Mouse (Mus musculus) heart, embryonic 10.5 days (tissue): Measurements from ENCODE around the gene Mtch1. TPM values are rescaled to one million over a fixed set of nuclear protein-coding genes. Genes with fewer than 3 reads are reported as not detected.

ENCODE experiments used
- DNase-seq: peaks from one replicate; pipeline ENCODE4 v3.0.0-alpha.2; 2017; ENCODE audit warnings: low spot score
- H3K27ac ChIP-seq: fragments of 300-500 bp; sonication (generic); 2 replicates; pipeline ENCODE4 v1.5.1; 2016; ENCODE audit warnings: mild to moderate bottlenecking
- H3K27me3 ChIP-seq: fragments of 300-500 bp; sonication (generic); 2 replicates; pipeline ENCODE4 v1.6.1; 2016; ENCODE audit warnings: mild to moderate bottlenecking; ENCODE audit not compliant: poor library complexity, insufficient read depth, severe bottlenecking
- H3K36me3 ChIP-seq: fragments of 300-500 bp; sonication (generic); 2 replicates; pipeline ENCODE4 v1.6.1; 2016; ENCODE audit warnings: mild to moderate bottlenecking, moderate library complexity
- H3K4me1 ChIP-seq: fragments of 300-500 bp; sonication (generic); 2 replicates; pipeline ENCODE4 v1.6.1; 2016; ENCODE audit warnings: mild to moderate bottlenecking
- H3K4me3 ChIP-seq: fragments of 300-500 bp; sonication (generic); 2 replicates; pipeline ENCODE4 v1.5.1; 2016; ENCODE audit warnings: mild to moderate bottlenecking, moderate library complexity
- H3K9me3 ChIP-seq: fragments of 300-500 bp; sonication (generic); 2 replicates; pipeline ENCODE4 v1.6.1; 2016; ENCODE audit warnings: mild to moderate bottlenecking, moderate library complexity
- WGBS: fragments of 180-500 bp; shearing (Covaris S2); methylation state at CpG from one replicate; pipeline ENCODE4 v1.1.7; 2016; 5-methylcytosine and 5-hydroxymethylcytosine counted together
- polyA plus RNA-seq: library from polyadenylated mRNA; unstranded; fragments of >200 nt; fragmentation: Nextera tagmentation; extraction: Ambion mirVana; gene quantifications from 2 replicates; pipeline ENCODE4 v1.2.1, GENCODE M21; 2016

Mtch1 gene
- polyA plus RNA-seq, 1 experiment from 2014 or later = 310 TPM

DNA sequence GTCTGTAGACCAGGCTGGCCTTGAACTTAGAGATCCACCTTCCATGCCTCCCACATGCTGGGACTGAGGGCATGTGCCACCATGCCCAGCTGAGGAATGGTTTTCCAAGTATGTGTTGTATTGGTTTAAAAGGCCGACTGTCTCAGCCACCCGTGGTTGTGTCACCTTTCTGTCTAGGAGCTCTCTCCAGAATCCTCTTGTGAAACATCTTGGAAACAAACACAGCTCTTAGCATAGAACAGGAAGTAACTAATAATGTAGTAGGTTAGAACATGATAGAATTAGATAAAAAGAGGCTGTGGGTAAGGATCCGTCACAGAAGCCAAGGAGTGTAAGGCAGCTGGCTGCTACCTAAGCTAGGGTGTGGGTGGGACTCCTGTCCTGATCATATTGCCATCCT is 54.7 kb downstream of the Mtch1 start:
- no peak for DNase-seq
- WGBS = 74% methylated on average over 3 of the region's 3 CpGs
- no peak overlapping the region for H3K4me3 ChIP-seq
- no peaks in the 10 kb centered on the region; the same call in 1 of the 2 replicates for H3K27me3 ChIP-seq
- H3K27ac ChIP-seq = no peak overlapping the region
- H3K36me3 ChIP-seq = peaks cover 47% of the 10 kb centered on the region
- peaks cover 8% of the 10 kb centered on the region; the same call in 1 of the 2 replicates for H3K4me1 ChIP-seq
- H3K9me3 ChIP-seq = no peaks in the 10 kb centered on the region

GRCm38 (mm10) chr17:29291793-29292192 is 55.9 kb downstream of the Mtch1 start:
- Histone ChIP-seq H3K36me3 (peaks cover 35% of the 10 kb centered on the region), H3K4me3 (no peak overlapping the region)
- 84% methylated on average over 7 of the region's 7 CpGs for WGBS

GRCm38 (mm10) chr17:29282216-29282952 is 65.3 kb downstream of the Mtch1 start:
- H3K4me1 ChIP-seq = 0 out of 2 replicates have a peak, but pooled peaks cover 3% of the 10 kb centered on the region
- H3K36me3 ChIP-seq = peaks cover 50% of the 10 kb centered on the region
- no peak overlapping the region for H3K4me3 ChIP-seq
- peaks cover 4% of the 10 kb centered on the region; the same call in 1 of the 2 replicates for H3K9me3 ChIP-seq
- no peaks in the 10 kb centered on the region for H3K27me3 ChIP-seq
- no peak for DNase-seq
- no peak overlapping the region for H3K27ac ChIP-seq
- WGBS = 77% methylated on average over 21 of the region's 21 CpGs

More at GRCm38 (mm10) chr17:29291793-29292192, 55.9 kb downstream of the Mtch1 start:
- no peaks in the 10 kb centered on the region; the same call in 1 of the 2 replicates for H3K27me3 ChIP-seq
- H3K4me1 ChIP-seq = no peaks in the 10 kb centered on the region
- DNase-seq = no peak
- no peaks in the 10 kb centered on the region for H3K9me3 ChIP-seq
- H3K27ac ChIP-seq = no peak overlapping the region

Other genes with a start within 250 kb of the Mtch1 start
- 0.23 and 0.48 TPM in 2 replicates for gene Rab44, start 233.8 kb downstream of the Mtch1 start, polyA plus RNA-seq
- 18.0 and 23.3 TPM in 2 replicates for gene Cpne5, start 109.8 kb downstream of the Mtch1 start, polyA plus RNA-seq
- gene Ppil1, start 83.7 kb downstream of the Mtch1 start, polyA plus RNA-seq = 147 and 188 TPM in 2 replicates
- 79.2 and 94.0 TPM in 2 replicates for gene BC004004, start 79.1 kb downstream of the Mtch1 start, polyA plus RNA-seq
- gene Pi16, start 30.3 kb downstream of the Mtch1 start, polyA plus RNA-seq = 1.9 and 2.6 TPM in 2 replicates
- 2.2 and 3.8 TPM in 2 replicates for gene Fgd2, start 13.0 kb upstream of the Mtch1 start, polyA plus RNA-seq
- gene Pim1, start 142.8 kb upstream of the Mtch1 start, polyA plus RNA-seq = 28.7 and 31.4 TPM in 2 replicates
- gene Gm17657, start 201.7 kb upstream of the Mtch1 start, polyA plus RNA-seq = not detected in 2 replicates
- 13.6 and 14.4 TPM in 2 replicates for gene Tbc1d22b, start 201.9 kb upstream of the Mtch1 start, polyA plus RNA-seq
- 1.3 and 1.5 TPM in 2 replicates for gene Tmem217, start 204.5 kb upstream of the Mtch1 start, polyA plus RNA-seq